Mouse (Mus musculus): ENCODE data around the gene Vps41. TPM values are rescaled to one million over a fixed set of nuclear protein-coding genes. Genes with fewer than 3 reads are reported as not detected.

Gene Vps41
- polyA plus RNA-seq, 1 experiment from 2014 or later = 70.9 TPM

Other genes starting within 250 kb of the Vps41 start
- gene Amph, start 230.9 kb downstream of the Vps41 start, polyA plus RNA-seq (2016; fragmentation: Nextera tagmentation; extraction: Ambion mirVana) = 5.2 and 8.9 TPM in 2 replicates